Mouse (Mus musculus): ENCODE data around the gene Cenpi. TPM values are rescaled to one million over a fixed set of nuclear protein-coding genes. Genes with fewer than 3 reads are reported as not detected.

The Cenpi gene
- polyA plus RNA-seq, 1 experiment from 2014 or later: 6.6 TPM

GRCm38 (mm10) chrX:134371279-134371678 is 63.4 kb downstream of the Cenpi start:
- ATAC-seq (ENCODE audit: low read depth): no peak
- H3K9ac ChIP-seq: no peak overlapping the region
- no peak overlapping the region for H3K4me3 ChIP-seq
- no peaks in the 10 kb centered on the region for H3K27me3 ChIP-seq
- no peaks in the 10 kb centered on the region for H3K4me1 ChIP-seq (replicated peaks)
- no peak overlapping the region for H3K27ac ChIP-seq (replicated peaks)
- no peaks in the 10 kb centered on the region for H3K36me3 ChIP-seq
- H3K9me3 ChIP-seq: no peaks in the 10 kb centered on the region
- WGBS: 15% methylated on average over 2 of the region's 2 CpGs
- no peak overlapping the region for H3K4me2 ChIP-seq

- Histone ChIP-seq H3K27ac (replicated peaks) (no peak overlapping the region), H3K4me2 (no peak overlapping the region), H3K36me3 (no peaks in the 10 kb centered on the region), H3K4me3 (no peak overlapping the region), H3K9ac (no peak overlapping the region), H3K9me3 (no peaks in the 10 kb centered on the region), H3K4me1 (replicated peaks) (no peaks in the 10 kb centered on the region), H3K27me3 (no peaks in the 10 kb centered on the region)
- 65% methylated on average over 1 of the region's 1 CpGs for WGBS
- ATAC-seq (ENCODE audit: low read depth): no peak
Measured at GRCm38 (mm10) chrX:134374190-134374589, 66.3 kb downstream of the Cenpi start.

DNA sequence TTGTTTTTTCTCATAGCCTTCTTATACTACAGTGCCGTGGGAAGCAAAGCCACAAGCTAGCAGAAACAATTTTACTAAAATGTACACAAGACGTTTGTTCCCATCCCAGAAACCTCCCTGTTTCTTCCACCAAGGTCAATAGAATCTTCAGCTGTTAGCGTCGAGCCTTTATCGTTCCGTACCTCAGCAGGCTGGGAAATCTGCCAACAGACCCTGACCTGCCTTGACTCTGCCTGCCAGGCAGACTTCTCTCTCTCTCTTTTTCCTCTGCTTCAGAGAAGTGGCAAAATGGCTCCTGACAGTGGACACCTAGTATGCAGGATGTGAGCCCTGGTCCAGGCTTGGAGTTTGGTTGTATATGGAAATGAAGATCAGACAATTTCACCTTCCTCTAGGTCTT is 77.0 kb downstream of the Cenpi start:
- Histone ChIP-seq H3K9me3 (no peaks in the 10 kb centered on the region), H3K4me2 (no peak overlapping the region), H3K36me3 (no peaks in the 10 kb centered on the region), H3K9ac (no peak overlapping the region), H3K4me3 (no peak overlapping the region), H3K27ac (replicated peaks) (no peak overlapping the region), H3K27me3 (no peaks in the 10 kb centered on the region; the same call in 1 of the 2 replicates), H3K4me1 (replicated peaks) (no peaks in the 10 kb centered on the region)
- 77% methylated on average over 6 of the region's 6 CpGs for WGBS
- no peak for ATAC-seq (ENCODE audit: low read depth)

DNA sequence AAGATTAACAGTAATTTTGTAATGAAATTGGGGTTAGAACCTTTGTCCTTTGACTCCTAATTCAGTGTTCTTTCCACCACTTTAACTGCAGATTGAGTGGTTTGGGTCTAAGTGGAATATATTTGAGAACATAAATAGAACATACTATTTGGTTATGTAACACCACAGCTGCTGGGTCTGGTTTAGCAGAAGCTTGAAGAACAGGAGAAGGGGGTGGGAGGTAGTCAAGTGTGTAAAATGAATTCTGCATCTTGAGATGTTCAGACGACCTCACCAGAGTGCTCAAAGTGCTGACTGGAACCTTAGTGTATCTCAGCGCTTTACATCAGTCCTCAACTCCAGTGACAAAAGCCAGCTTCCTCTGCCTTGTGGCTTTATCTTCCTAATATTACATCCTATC is 91.1 kb downstream of the Cenpi start:
- ATAC-seq (ENCODE audit: low read depth): no peak
- H3K9me3 ChIP-seq: no peaks in the 10 kb centered on the region
- WGBS: 65% methylated on average over 2 of the region's 2 CpGs

DNA sequence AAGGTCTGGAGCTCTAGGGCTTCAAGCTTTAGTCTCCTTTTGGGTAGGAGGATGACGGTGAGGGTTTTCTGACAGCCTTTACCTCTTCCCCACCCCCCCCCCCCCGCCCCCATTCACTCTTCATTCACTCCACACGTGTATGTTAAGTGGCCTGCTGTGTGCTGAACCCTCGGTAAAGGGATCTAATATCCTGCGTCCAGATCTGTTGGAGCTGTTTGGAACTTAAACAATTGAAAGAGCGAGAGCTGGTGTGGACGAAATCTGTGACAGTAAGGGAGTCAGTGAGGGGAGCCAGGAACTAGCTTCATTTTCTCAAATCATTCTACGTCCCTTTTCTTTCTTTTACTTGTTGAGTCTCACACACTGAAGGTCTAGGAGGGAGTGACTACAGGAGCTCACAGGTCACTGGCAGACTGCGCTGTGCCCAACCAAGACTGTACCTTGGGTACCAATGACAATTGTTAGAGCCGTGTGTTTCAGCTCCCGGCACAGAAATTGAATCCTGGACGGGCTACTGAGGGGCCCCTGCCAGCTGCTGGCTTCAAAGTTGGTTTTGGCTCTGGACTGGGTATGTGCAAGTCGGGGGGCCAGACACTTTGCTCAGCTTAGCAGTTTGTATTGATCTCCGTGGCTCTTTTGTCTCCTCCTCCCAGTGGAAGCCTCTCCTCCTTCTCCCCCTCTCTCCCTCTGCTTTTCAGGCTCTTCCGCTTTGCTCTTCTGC is 96.1 kb downstream of the Cenpi start, which contains the start of gene Drp2:
Gene Drp2 (plus strand): TSS at position 689 of the 721 bp plus-strand sequence.
- no peaks in the 10 kb centered on the region for H3K36me3 ChIP-seq
- H3K27ac ChIP-seq (replicated peaks): peak within 1 kb of the TSS; percentile 80
- no peaks in the 10 kb centered on the region; the same call in 1 of the 2 replicates for H3K4me1 ChIP-seq (replicated peaks)
- 25% methylated on average over 15 of the region's 15 CpGs for WGBS
- peak within 1 kb of the TSS; percentile 68 for H3K9ac ChIP-seq
- peak within 1 kb of the TSS; percentile 61 for H3K4me2 ChIP-seq
- no peaks in the 10 kb centered on the region for H3K9me3 ChIP-seq
- no peaks in the 10 kb centered on the region for H3K27me3 ChIP-seq
- ATAC-seq (ENCODE audit: low read depth): peak; percentile 86
- H3K4me3 ChIP-seq: peak within 1 kb of the TSS; percentile 40

More for the DNA sequence above, 91.1 kb downstream of the Cenpi start:
- Histone ChIP-seq H3K36me3 (no peaks in the 10 kb centered on the region), H3K4me1 (replicated peaks) (no peaks in the 10 kb centered on the region), H3K9ac (no peak overlapping the region), H3K4me2 (no peak overlapping the region), H3K4me3 (no peak overlapping the region), H3K27ac (replicated peaks) (no peak overlapping the region), H3K27me3 (no peaks in the 10 kb centered on the region)

- Histone ChIP-seq H3K27me3 (no peaks in the 10 kb centered on the region), H3K4me3 (peak overlapping the region; percentile 40), H3K9me3 (no peaks in the 10 kb centered on the region), H3K27ac (replicated peaks) (peak overlapping the region; percentile 80), H3K4me2 (peak overlapping the region; percentile 61), H3K4me1 (replicated peaks) (no peaks in the 10 kb centered on the region; the same call in 1 of the 2 replicates), H3K9ac (peak overlapping the region; percentile 68), H3K36me3 (no peaks in the 10 kb centered on the region)
- ATAC-seq (ENCODE audit: low read depth): peak; percentile 86
- WGBS: 26% methylated on average over 11 of the region's 14 CpGs
Measured at GRCm38 (mm10) chrX:134404584-134404955, 96.7 kb downstream of the Cenpi start.

DNA sequence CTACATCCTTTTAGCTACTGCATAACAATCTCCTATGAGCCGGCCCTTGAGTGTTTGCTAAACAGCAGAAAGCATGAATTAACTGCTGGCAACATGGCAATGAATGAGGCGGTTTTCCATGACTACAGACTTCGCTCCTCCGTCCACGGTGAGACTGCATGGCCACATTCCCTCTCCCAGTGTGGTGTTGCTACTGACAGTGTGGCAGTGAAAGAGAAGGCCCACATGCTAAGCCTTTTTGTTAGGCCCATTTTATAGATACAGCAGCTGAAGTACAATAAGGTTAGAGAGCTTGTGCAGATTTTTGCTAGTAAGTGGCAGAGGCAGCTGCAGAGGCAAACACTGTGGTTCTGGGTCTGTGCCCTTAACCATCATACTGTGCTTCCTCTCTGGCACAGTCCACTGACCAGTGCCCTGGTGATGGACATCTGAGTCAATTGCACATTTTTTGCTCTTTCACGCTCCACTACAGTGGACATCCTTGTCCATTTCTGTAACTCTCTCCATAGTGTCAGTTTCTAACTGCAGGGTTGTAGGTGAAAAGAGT is 101.5 kb downstream of the Cenpi start:
- no peak overlapping the region for H3K9ac ChIP-seq
- no peaks in the 10 kb centered on the region for H3K9me3 ChIP-seq
- H3K36me3 ChIP-seq: no peaks in the 10 kb centered on the region
- H3K4me1 ChIP-seq (replicated peaks): no peaks in the 10 kb centered on the region; the same call in 1 of the 2 replicates
- H3K4me3 ChIP-seq: no peak overlapping the region
- H3K27ac ChIP-seq (replicated peaks): no peak overlapping the region
- WGBS: 68% methylated on average over 6 of the region's 6 CpGs
- no peak for ATAC-seq (ENCODE audit: low read depth)
- H3K27me3 ChIP-seq: no peaks in the 10 kb centered on the region
- no peak overlapping the region for H3K4me2 ChIP-seq

DNA sequence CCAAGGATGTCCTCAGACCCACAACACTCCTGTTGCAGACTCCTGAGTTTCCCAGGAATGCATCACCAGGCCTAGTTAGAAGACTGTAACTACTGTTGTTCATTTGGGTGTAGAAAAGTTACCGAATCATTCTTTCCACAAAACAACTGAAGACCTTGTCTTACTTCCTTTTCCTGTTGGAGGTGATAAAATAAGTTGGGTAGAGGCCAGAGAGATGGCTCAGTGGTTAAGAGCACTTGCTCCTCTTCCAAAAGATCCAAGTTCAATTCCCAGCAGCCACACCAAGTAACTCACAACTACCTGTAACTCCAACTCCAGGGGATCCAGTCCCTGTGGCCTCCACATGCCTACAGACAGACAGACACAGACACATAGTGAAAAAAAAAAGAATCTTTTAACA is 104.2 kb downstream of the Cenpi start:
- Histone ChIP-seq H3K27me3 (no peaks in the 10 kb centered on the region), H3K9me3 (no peaks in the 10 kb centered on the region), H3K4me3 (no peak overlapping the region), H3K36me3 (no peaks in the 10 kb centered on the region), H3K4me2 (no peak overlapping the region), H3K4me1 (replicated peaks) (no peaks in the 10 kb centered on the region), H3K9ac (no peak overlapping the region), H3K27ac (replicated peaks) (no peak overlapping the region)
- 83% methylated on average over 1 of the region's 1 CpGs for WGBS
- ATAC-seq (ENCODE audit: low read depth): no peak

Other genes with a start within 250 kb of the Cenpi start
- gene Cstf2, start 248.9 kb upstream of the Cenpi start, polyA plus RNA-seq (2015; fragmentation: Nextera tagmentation; extraction: Ambion mirVana): 53.4 and 55.4 TPM in 2 replicates
- 0.46 and 0.52 TPM in 2 replicates for gene Xkrx, start 146.0 kb upstream of the Cenpi start, polyA plus RNA-seq (2015; fragmentation: Nextera tagmentation; extraction: Ambion mirVana)
- gene Arl13a, start 120.6 kb upstream of the Cenpi start, polyA plus RNA-seq (2015; fragmentation: Nextera tagmentation; extraction: Ambion mirVana): not detected in 2 replicates
- 0.18 TPM in 1 of 2 replicates, not detected in the other for gene Nox1, start 86.1 kb upstream of the Cenpi start, polyA plus RNA-seq (2015; fragmentation: Nextera tagmentation; extraction: Ambion mirVana)
- gene Trmt2b, start 31.1 kb upstream of the Cenpi start, polyA plus RNA-seq (2015; fragmentation: Nextera tagmentation; extraction: Ambion mirVana): 5.1 and 6.5 TPM in 2 replicates
- gene Tmem35a, start 12.9 kb upstream of the Cenpi start, polyA plus RNA-seq (2015; fragmentation: Nextera tagmentation; extraction: Ambion mirVana): 84.7 and 85.6 TPM in 2 replicates
- 17.1 and 17.4 TPM in 2 replicates for gene Drp2, start 96.5 kb downstream of the Cenpi start, polyA plus RNA-seq (2015; fragmentation: Nextera tagmentation; extraction: Ambion mirVana)
- not detected in 2 replicates for gene Taf7l, start 168.4 kb downstream of the Cenpi start, polyA plus RNA-seq (2015; fragmentation: Nextera tagmentation; extraction: Ambion mirVana)
- gene Timm8a1, start 233.8 kb downstream of the Cenpi start, polyA plus RNA-seq (2015; fragmentation: Nextera tagmentation; extraction: Ambion mirVana): 48.6 and 51.6 TPM in 2 replicates